Mouse (Mus musculus): Measurements from ENCODE around the gene Ceacam18.
"Not testable (repeated sequence)": the region's sequence is repeated elsewhere in the genome, so short reads cannot be mapped to it uniquely, and the experiment has no call there.

Ceacam18 gene

DNA sequence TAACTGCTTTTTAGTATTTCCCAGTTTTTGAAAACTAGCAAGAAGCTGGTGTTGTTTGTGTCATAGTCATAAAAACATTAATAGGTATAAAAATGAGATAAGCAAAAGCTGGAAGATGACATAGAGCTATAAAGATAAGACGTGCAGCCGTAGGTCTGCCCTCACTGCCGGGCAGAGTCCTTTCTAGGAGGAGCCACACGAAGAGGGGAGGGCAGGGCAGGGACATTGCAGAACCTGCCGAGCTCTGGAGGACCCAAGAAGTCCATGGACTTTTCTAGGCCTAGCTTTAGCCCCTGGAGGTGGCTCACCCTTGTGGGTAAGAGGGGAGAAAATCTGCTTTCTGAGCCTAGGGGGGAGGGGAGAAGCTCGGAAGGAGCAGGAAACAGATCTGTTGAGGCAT lies at the start of gene Ceacam18:
Gene Ceacam18 (plus strand): TSS at position 208 of the 400 bp plus-strand sequence.
- no peak for DNase-seq

DNA sequence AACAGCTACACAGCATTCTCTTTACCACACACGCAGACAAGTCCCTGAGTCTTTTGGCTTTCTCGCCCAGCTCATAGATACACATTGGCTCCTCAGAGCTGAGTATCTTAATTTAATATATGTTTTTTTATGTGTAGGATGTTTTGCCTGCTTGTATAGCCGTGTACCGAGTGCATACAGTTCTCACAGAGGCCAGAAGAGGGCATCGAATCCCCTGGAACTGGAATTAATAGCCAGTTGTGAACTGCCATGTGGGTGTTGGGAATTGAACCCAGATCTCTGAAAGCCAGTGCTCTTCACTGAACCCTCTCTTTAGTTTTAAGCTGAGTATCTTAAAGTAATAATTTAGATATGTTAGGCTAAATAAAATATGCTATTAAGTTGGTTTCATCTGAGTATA lies 49.7 kb upstream of the Ceacam18 start:
- no peak for DNase-seq

DNA sequence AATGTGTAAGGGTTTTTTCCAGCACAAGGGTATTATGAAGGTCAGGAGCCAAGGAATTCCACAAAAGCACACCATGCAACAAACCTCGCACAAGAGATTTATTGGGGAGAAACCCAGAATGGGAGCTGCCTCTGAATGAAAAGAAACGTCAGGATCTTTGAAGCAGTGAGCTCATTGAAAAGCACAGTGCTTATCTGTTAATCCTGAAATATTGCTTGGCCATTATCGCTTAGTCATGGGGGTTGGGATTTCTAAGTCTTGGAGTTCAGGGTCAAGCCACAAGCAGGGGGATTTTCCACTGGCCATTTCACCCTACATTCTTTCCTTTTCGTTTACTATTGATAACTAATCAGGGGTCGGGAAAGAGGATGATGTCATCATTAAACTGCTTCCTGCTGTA lies 32.6 kb upstream of the Ceacam18 start:
- no peak for DNase-seq

DNA sequence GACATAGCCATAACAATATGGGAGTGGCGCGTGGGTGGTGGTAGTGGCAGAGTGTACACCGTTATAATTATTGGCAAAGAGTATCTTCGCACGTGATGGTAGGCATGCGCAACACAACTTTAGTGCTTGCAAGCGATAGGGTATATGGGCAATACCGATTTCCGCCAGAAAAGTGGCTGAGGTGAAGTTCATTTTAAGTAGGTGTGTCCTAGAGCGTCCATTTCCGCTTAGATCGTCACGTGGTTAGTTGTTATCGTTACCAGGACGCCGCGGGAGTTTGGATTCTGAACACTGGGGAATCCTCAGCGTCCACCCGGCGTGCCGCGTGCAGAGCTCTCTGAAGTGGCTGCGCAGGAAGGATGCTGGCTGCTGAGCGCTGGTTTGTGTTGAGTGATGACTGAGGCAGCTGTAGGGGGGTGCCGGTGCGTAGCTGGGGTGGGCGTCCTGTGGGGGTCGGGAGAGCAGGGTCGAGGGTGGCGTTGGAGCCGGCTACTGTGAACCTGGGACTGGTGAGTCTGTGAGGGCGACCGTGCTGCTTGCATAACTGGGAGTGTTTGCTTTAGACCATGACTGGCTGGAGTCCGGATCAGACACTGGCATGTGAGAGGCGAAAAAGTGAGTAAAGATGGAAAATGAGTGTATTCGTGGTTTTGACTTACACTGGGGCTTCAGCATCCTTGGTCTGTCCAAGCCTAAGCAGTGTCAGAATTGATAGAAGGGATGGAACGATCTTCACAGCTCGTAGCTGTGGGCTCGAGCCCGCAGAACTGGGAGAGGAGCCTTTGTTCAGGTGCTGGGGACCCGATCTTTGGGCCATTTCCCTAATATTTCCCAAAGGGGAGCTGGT lies 27.4 kb upstream of the Ceacam18 start, which contains the start of gene Zfp819:
Gene Zfp819 (plus strand): TSS at position 274 of the 847 bp plus-strand sequence.
- DNase-seq = peak in 1 of 2 experiments; percentile 19

DNA sequence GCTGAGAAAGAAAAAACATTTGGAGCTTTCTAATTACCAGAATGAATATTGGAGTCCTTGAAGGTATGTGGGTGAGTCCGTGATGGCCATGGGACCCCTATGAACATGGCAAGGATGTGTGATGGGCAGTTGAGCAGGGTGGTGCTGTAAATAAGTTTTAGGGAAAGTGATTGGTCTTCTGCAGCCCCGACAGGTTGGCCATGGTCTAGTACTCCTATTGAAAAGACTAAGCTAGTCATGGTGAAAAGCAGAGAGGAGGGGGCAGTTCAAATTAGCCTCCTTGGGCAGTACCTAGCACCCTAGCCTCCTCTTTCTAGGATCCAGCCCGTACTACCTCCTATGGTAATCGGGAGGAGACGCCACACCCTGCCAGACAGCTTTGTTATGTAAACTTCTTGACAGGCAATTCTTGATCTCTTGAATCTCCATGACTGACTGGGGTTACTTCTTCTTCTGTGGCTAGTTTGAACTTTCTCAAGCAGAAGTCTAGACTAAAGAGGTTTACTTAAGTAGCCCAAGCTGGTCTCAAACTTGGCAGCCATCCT lies 26.7 kb upstream of the Ceacam18 start:
- no peak for DNase-seq

DNA sequence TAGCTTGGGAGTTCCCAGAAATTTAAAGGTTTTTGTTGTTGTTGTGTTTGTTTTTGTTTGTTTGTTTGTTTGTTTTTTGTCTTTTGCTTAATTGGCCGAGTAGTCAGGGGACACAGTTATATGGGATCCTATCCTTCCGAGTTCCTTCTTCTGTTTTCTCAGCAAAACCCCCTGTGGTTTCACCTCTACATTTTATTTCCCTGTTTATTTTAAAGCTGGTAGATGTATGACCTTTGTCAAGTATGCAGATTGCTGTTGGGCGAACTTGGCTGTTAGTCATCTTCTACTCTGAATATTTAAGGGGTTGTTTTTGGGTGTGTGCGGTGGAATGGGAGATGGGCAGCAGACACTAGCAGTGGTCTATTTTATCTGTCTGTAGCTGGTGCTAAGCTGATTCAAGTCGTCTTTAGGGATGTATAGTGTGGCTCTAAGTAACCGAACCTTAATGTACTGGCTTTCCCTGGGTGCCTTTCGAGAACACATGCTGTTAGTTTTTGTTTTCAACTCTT lies 26.1 kb upstream of the Ceacam18 start:
- no peak for DNase-seq

DNA sequence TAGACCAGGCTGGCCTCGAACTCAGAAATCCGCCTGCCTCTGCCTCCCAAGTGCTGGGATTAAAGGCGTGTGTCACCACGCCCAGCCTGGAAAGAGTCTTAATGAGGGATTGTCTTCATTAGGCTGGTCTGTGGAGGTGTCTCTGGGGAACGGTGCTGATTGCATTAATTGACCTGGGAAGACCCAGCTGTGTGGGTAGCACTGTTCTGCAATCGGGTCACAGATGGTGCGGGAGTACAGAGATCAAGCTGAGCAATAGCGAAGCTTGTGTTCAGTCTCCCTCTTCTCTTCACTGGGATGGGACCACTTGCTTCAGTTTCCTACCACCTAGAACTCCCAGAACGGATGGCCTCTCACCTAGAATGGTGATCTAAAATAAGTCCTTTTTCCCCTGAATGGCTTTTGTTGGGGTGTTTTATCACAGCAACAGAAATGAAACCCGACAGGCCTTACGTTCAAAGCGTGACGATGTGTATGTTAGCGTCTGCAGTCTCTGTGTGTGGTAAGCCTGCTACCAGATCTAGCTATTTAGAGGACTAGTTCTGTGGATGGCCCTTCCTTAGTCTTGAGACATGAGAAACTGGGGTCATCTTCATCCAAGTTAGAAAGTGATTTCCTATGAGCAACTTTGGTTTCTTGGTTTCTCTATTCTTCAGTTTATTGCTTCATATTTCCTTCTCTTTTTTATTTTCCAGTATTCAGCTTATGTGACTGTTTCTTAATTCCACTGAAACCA lies 20.5 kb upstream of the Ceacam18 start:
- DNase-seq = no peak

DNA sequence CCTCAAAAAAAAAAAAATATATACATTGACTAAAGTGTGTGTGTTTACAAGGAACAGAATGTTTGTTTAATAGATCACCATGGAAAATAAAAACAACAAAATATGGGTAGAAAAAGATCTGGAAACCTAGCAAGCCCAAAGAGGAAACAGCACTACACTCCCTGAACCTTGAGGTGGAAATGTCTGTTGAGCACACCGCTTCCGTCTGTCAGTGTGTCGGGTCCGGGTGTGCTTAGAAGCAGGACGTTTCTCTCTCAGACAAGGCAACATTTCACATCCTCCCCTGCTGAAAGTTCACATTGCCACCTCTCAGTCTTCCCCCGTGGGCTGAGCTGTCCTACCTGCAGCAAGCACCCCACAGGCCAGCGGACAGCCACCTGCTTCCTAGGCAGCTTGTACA lies 11.6 kb upstream of the Ceacam18 start:
- no peak for DNase-seq

DNA sequence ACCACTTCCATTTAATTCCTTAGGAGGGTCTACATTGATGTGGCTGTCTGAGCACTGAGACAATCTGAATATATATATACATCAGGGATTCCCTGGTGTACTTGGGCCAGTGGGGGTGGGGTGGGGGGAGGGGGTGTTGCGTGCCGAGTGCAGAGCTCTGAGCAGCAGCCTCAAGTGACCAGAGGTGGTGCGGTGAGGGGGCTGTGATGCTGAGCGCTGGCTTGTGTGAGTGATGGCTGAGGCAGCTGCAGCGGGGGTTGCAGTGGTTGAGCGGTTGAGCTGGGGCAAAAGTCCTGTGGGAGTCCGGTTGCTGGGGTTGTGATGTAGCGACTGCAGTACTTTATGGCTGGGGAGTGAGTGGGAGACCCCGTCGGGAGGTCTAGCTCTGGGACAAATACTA lies 10.7 kb upstream of the Ceacam18 start:
- no peak for DNase-seq

DNA sequence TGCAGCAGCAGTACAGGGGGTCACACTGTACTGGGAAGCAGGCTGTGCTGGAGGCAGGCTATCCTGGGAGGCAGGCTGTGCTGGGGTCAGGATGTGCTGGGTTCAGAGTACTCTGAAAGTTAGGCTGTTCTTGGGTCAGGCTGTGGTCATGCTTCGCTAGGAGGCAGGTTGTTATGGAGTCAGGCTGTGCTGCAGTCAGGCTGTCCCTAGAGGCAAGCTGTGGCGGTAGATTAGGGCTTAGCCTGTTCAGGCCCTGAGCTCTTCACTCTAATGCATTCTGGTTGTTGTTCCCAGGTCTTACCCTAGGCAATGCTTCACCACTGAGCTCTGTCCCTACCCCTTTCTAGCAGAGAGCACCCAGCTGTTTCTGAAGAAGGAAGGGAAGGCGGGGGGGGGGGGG lies 9.4 kb upstream of the Ceacam18 start:
- no peak for DNase-seq

DNA sequence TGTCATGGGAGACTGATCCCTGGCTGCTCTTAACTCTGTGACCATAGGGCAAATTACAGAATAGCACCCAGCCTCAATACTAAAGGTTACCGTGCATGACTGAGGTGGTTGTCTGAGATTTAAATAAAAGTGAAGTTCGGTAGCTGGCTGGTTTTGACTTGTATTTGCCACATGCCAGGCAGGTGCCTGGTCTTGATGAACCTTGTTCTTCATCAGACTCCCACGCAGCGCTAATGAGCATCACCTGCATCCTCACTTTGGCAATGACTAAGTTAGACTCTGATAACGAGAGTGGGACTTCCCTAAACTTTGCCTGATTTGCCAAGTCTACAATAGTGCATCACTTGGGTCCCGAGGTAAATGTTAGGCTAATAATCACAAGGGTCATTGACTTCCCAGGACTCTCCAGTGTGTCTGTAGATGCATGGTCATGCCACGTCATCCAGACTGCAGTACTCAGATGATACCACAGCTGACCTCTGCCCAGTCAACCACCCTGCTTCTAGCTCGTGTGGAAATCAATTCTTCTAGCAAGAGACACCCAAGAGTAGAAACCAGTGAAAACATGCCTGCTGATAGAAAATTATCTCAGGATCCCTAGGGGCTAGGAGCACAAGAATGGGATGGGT lies 8.6 kb upstream of the Ceacam18 start:
- DNase-seq = no peak

DNA sequence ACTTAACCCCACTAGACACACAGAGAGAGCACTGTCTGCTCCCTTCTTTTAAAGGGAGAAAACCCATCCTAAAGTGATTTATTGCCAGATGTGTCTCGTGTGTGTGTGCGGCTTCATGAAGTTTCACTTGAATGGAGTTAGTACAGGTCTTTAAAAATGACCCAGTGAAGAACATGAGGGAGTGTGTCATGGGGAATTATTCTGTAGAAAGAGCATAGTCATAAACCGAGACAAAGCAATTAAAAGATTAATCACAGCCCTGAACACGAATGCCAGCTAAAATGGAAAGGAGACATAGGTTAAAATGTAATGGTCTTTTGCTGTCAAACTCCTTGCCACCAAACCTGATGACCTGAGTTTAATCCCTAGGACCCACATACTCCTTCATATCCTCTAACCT lies 567 bp upstream of the Ceacam18 start:
- no peak for DNase-seq

DNA sequence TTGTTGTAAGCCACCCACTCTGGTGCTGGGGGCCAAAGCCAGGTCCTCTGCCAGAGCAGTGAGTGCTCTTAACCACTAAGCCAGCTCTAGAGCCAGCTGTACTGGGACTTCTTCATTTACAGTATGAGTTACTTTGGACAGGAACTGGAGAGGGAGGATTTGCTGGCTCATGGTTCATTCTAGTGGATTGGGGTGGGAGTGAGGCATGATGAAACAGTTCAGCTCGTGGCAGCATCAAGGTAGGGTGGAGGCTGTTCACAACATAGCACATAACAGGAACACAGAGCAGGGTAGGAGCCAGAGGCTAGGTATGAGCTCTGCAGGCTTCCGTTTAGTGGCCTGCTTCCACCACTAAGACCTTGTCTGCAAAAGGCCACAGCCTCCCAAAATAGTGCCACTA lies 1.7 kb downstream of the Ceacam18 start:
- DNase-seq = no peak

DNA sequence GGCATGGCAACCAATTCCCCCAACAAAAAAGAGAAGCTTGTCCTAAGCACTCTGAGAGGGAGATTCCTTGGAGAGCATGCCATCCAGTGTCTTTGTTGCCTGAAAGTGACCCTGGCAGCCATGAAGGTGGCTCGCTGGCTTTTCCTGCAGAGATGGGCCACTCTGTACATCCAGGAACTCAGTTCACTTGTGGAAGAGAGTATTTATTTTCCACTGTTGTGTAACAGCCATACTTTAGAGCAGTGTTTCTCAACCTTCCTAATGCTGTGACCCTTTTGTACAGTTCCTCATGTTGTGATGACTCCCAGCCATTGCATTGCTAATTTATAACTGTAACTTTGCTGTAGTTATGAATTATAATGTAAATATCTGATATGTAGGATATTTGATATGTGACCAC lies 2.6 kb downstream of the Ceacam18 start:
- no peak for DNase-seq

DNA sequence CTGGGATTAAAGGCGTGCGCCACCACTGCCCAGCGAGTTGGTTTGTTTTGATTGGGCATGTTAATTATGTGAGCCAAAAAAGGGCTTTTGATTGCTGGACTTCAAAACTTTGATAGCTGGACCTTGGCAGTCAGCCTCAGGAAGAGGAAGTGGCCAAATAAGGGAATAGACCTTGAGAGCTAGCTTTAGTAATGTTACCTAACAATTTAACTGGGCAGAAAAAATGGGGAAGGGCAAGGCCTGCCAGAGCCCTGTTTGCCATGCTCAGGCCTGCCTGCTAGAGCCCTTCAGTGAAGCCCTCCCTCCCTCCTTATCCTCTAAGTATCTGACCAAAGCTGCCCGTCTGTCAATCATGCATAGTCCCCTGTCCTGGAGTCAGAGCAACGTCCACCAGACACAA lies 8.1 kb downstream of the Ceacam18 start:
- DNase-seq = no peak

DNA sequence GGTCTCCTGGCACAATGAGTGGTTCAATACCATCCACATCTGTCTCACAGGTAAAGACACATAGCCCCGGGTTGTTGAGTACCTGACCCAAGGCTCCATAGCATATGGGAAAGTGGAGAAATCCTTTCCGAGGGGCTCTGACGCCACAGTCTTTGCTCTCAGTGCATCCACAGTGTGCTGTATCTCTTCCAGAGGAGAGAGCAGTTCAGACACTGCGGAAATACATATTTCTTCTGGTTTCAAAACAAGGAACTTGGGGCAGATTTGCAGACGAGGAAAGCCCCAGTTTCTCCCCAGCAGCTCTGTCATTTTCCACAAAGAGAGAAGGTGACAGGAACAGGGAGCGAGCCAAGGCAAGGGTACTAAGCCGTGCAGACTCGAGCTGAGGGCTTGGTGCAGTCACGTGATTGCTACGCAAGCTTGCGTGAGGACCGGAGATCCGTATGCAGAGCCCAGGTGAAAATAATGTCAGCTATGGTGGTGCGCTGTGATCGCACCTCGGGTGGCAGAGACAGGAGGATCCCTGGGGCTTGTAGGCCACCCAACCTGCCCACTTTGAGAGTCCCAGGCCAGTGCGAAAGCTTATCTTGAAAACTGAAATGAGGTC lies 8.6 kb downstream of the Ceacam18 start:
- DNase-seq = no peak

DNA sequence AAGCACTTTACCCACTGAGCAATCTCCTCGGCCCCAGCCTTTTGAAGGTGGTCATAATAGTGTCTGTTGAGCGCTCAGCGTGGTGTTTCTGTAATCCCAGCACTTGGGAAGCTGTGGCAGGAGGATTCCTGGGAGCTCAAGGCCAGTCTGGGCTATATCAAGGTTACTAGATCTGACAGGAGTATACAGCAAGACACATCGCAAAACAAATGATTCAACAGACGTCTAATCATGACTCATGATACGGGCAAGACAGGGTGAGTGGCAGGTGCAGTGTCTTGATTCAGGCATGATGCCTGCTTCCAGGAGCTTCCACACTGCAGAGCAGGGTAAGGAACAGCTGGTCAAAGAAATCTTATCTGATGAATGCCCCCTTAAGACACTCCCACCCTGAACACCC lies 18.2 kb downstream of the Ceacam18 start:
- DNase-seq = no peak

DNA sequence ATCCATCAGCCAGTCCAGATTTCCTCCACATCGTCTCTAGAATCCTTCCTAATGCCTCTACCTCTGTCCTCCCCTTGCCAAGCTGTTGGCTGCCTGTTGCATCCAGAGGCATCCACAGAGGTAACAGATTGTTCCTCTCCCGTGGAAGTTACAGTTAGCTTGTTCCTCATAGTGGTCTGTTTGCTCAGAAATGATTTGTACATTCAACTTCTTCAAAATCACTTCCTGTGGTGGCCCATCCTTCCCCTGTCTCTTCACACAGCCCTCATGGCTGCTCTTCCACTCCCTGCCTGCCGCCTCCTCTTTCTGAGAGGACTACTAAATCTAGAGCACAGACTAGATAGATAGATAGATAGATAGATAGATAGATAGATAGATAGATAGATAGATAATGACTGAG lies 20.0 kb downstream of the Ceacam18 start:
- no peak for DNase-seq

DNA sequence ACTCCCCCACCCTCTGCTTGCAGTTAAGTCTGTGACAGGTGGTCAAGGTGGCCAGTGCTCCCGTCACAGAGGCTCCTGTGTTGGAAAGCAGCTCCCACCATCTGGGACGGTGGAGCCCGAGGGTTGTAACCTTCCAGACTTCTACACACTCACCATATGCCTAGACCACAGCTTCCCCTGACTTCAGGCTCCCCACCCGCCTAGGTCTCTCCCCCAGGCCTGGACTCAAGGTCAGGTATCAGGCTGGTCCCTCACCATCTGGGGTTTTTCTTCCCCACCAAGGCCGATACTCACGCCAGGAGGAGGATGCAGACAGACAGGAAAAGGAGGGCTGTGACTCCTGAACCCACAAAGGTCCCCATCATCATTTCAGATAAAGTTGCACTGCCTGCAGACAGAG lies 21.7 kb downstream of the Ceacam18 start:
- no peak for DNase-seq

DNA sequence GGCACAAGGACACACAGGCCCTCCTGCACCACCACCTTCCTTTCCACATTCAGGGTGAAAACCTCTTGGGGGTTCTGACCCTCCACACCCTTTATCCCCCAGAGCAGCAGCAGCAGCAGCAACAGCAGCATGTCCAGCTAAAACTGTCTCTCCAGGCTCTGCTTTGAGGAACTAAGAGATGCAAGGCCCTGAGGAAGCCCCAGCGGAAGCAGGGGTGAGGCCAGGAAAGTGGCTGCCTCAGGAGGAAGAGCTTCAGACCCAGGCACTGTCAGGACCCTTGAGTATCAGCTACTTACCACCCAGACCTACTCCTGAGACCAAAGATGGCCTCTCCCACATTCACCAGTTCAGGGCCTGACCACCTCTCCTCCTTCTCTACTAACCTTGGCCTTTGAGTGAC lies 25.5 kb downstream of the Ceacam18 start, which contains the start of gene Siglece:
Gene Siglece (minus strand): TSS at position 160 of the 400 bp plus-strand sequence.
- no peak for DNase-seq

DNA sequence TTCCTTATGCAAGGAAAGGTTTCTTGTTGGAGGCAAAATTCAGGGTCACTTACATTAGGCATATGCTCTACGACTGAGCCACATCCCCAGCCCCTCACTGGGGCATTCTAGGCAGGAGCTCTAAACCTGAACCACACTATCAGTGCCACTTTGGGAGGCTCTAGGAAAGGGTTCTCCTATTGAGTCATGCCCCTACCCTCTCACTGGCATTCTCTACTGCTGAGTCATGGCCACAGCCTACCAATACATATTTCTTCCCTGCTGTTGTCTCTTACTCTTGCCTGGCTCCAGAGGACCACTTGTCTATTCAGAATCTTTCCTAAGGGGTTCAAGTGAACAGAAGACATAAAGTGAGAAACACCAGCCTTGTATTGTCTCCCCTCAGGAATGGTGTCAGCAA lies 28.3 kb downstream of the Ceacam18 start:
- DNase-seq = no peak

DNA sequence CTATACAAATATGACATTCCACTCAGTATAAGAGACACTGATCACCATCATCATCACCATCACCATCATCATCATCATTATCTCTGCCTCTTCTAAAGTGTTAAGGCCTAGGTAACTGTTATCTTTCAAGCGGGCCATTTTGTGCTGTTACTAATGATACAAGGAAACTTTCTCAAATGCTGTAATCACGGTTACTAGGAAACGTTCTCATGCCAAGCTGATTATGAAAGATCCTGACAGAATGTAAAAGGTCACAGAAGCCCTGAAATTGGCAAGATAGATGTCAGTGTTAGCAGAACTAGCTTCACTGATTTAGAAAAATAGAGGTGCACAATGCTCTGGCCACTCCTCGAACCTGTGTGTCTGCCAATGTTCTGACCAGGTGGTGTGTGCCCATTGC lies 32.7 kb downstream of the Ceacam18 start:
- not testable (repeated sequence) for DNase-seq

DNA sequence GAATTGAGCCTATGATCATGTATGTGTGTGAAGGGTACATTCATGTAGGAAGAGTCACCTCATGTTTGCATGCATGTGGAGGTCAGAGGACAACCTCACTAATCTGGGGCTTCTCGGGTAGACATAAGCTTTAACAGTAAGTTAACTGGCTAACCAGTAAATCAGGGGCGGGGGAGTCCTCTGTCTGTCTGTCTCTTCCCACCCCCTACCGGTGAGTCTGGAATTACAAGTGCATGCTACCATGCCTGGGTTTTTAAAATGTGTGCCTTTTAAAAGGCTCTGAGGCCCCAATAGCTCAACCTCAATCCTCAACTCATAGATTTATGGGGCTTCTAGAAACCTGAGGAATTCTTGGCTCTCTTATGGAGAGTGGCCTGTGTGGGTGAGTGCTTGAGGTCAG lies 34.1 kb downstream of the Ceacam18 start:
- no peak for DNase-seq
